Mouse (Mus musculus) hindlimb bud, embryonic 11.5 days (tissue): Measurements from ENCODE around the gene Zfp946.

Source experiments
- DNase-seq: peaks from one replicate; pipeline ENCODE4 v3.0.0-alpha.2; 2012; ENCODE audit warnings: low read depth, low spot score; ENCODE audit errors: extremely low spot score

Zfp946 gene

GRCm38 (mm10) chr17:22423952-22424617 lies at the start of gene Zfp946:
Gene Zfp946 (plus strand): TSS chr17:22424222.
- DNase-seq, result peak; percentile 77

DNA sequence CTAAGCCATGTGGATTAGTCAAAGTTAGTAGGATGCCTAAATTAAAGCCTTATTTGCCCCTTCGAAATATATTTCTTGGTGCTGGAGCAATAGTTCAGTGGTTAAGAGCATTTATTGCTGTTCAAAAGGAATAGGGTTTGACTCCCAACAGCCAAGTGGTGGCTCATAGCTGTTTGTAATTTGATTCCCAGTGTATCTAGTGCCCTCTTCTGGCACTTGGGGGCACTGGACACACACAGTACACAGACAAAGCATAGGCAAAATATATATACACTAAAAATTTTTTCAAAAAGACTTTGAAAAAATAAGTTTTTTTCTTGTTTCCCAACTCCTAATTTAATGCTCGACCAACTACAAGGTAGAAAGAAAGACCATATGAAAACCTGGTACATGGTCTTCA lies 13.3 kb upstream of the Zfp946 start:
- DNase-seq, result no peak

- peak; percentile 30 for DNase-seq
These were observed 6.5 kb upstream of the Zfp946 start for GRCm38 (mm10) chr17:22417510-22417909.

DNA sequence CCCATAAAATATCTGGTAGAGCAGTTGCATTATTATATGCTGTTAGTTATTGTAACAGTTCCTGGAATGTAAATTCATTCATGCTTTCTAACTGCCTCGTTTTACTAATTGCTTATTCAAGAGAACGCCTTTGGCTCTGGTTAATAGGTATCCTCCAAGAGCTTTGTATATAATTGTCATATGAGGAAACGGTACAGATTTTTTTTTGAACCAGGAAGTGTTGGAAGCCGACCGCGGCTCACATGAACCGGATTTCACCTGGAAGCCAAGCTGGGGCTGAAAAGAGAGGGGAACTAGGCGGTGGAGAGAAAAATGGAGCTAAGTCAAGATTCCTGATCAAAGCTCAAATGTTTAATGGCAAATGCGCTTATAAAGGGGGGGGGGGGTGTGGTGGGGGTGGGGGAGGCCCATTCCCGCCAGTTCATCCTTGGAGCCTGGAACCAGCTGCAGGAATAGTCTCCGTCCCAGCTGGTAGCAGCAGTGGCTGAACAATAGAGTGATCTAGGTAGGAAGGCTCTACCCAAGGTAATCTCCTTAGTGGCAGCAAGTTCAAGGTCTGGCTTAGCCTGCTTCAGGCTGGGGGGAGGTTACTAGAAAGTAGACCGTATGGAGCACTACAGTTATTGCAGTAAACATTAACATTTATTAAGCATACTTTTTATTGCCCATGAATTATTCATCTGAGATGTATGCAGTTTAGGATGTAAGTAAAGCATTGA lies 773 bp downstream of the Zfp946 start:
- peak; percentile 16 for DNase-seq

DNA sequence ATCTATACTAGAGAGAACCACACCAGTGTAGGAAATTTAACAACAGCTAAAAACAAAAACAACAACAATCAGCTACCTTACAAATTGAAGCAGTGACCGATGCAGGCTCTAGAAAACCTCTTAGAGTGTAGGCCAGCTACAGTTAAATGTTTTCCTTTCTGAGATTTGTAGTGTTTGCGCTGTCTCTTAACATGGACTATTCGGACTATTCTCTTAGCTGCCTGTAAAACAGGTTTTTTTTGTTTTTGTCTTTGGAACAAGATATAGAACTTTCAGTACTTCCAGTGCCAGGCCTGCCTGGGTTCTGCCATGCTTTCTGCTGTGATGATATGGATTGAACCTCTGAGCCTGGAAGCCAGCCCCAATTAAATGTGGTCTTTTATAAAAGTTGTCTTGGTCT lies 23.7 kb downstream of the Zfp946 start:
- no peak for DNase-seq

DNA sequence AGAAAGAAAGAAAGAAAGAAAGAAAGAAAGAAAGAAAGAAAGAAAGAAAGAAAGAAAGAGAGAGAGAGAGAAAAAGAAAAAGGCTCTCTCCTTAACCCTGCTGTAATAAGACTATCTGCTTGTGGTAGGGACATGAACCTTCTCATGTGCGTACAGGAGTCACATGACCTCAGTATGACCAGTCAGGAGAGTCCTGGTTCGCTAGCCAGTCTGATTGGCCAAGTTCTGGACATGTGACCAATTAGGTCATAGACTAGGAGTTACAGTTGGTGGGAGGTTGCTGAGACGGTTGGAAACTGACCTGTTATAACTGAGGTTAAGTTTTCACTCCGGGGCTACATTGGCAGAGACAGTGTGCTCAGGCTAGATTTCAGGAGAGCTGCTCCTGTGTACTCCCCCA lies 73.1 kb downstream of the Zfp946 start:
- no peak for DNase-seq
